Mouse (Mus musculus) kidney, postnatal 10 days (tissue): ENCODE measurements around the gene Pde4dip.

Experiments used
- DNase-seq: peaks from one replicate; pipeline ENCODE4 v3.0.0; 2021; ENCODE audit warnings: mixed read lengths

Gene Pde4dip

GRCm38 (mm10) chr3:97900516-97901490, 12.3 kb upstream of the Pde4dip start, which contains the start of gene Sec22b:
TSS of gene Sec22b (plus strand) at chr3:97901190.
- peak; percentile 92 for DNase-seq

- DNase-seq = no peak
Observed at GRCm38 (mm10) chr3:97898381-97898780, 9.9 kb upstream of the Pde4dip start.

- DNase-seq = peak; percentile 42
Observed at GRCm38 (mm10) chr3:97894695-97895094, 6.2 kb upstream of the Pde4dip start.

GRCm38 (mm10) chr3:97890205-97890604, 1.7 kb upstream of the Pde4dip start:
- DNase-seq = no peak

GRCm38 (mm10) chr3:97887785-97888167, 731 bp downstream of the Pde4dip start:
- no peak for DNase-seq

GRCm38 (mm10) chr3:97881576-97881975, 6.9 kb downstream of the Pde4dip start:
- no peak for DNase-seq

- DNase-seq = peak; percentile 89
Observed at GRCm38 (mm10) chr3:97879222-97879621, 9.3 kb downstream of the Pde4dip start.

- peak; percentile 9 for DNase-seq
Observed at GRCm38 (mm10) chr3:97876259-97876658, 12.2 kb downstream of the Pde4dip start.

- DNase-seq = no peak
Observed at GRCm38 (mm10) chr3:97874777-97875176, 13.7 kb downstream of the Pde4dip start.

GRCm38 (mm10) chr3:97869730-97870129, 18.8 kb downstream of the Pde4dip start:
- no peak for DNase-seq

- DNase-seq = no peak
Observed at GRCm38 (mm10) chr3:97868733-97869132, 19.8 kb downstream of the Pde4dip start.

- peak; percentile 69 for DNase-seq
Observed at GRCm38 (mm10) chr3:97868024-97868689, 20.4 kb downstream of the Pde4dip start.

- peak; percentile 16 for DNase-seq
Observed at GRCm38 (mm10) chr3:97867221-97868023, 21.1 kb downstream of the Pde4dip start.

- DNase-seq = no peak
Observed at GRCm38 (mm10) chr3:97866696-97867095, 21.8 kb downstream of the Pde4dip start.

GRCm38 (mm10) chr3:97860820-97861451, 27.6 kb downstream of the Pde4dip start:
- no peak for DNase-seq

GRCm38 (mm10) chr3:97859400-97859799, 29.1 kb downstream of the Pde4dip start:
- no peak for DNase-seq

- no peak for DNase-seq
Observed at GRCm38 (mm10) chr3:97854575-97855384, 33.7 kb downstream of the Pde4dip start.

- DNase-seq = no peak
Observed at GRCm38 (mm10) chr3:97851803-97852202, 36.7 kb downstream of the Pde4dip start.

- DNase-seq = no peak
Observed at GRCm38 (mm10) chr3:97847626-97848025, 40.9 kb downstream of the Pde4dip start.

GRCm38 (mm10) chr3:97846448-97846847, 42.1 kb downstream of the Pde4dip start:
- no peak for DNase-seq

- DNase-seq = no peak
Observed at GRCm38 (mm10) chr3:97844821-97845201, 43.7 kb downstream of the Pde4dip start.
